Mouse (Mus musculus) forebrain, embryonic 11.5 days (tissue): Measurements from ENCODE around the gene Defb36. TPM values are rescaled to one million over a fixed set of nuclear protein-coding genes. Genes with fewer than 3 reads are reported as not detected.

Source experiments
- ATAC-seq: fragments of 200-750 bp; cut with Nextera tagmentation; replicated peaks from 2 replicates; pipeline ENCODE4 v1.8.0; 2017; ENCODE audit warnings: moderate TSS enrichment; ENCODE audit not compliant: low FRiP score
- DNase-seq: peaks from one replicate; pipeline ENCODE4 v3.0.0-alpha.2; 2017; ENCODE audit warnings: low spot score
- H3K27ac ChIP-seq: fragments of 300-500 bp; sonication (generic); 2 replicates; pipeline ENCODE4 v1.5.1; 2014; ENCODE audit warnings: low read depth, low read length
- H3K27me3 ChIP-seq: fragments of 300-500 bp; sonication (generic); 2 replicates; pipeline ENCODE4 v1.6.1; 2014; ENCODE audit warnings: mild to moderate bottlenecking, low read length, mixed read lengths; ENCODE audit not compliant: control insufficient read depth, insufficient read depth
- H3K36me3 ChIP-seq: fragments of 300-500 bp; sonication (generic); 2 replicates; pipeline ENCODE4 v1.6.1; 2014; ENCODE audit warnings: mild to moderate bottlenecking, low read length, moderate library complexity, mixed read lengths; ENCODE audit not compliant: control insufficient read depth, insufficient read depth
- H3K4me1 ChIP-seq: fragments of 300-500 bp; sonication (generic); replicated peaks from 2 replicates; pipeline ENCODE4 v1.6.1; 2014; ENCODE audit warnings: low read length, mixed read lengths; ENCODE audit not compliant: control insufficient read depth, insufficient read depth
- H3K4me2 ChIP-seq: fragments of 300-500 bp; sonication (generic); 2 replicates; pipeline ENCODE4 v1.6.1; 2014; ENCODE audit warnings: low read depth, mild to moderate bottlenecking, low read length, moderate library complexity, mixed read lengths; ENCODE audit not compliant: severe bottlenecking
- H3K4me3 ChIP-seq: fragments of 300-500 bp; sonication (generic); 2 replicates; pipeline ENCODE4 v1.5.1; 2014; ENCODE audit warnings: low read depth, low read length
- H3K9ac ChIP-seq: fragments of 300-500 bp; sonication (generic); 2 replicates; pipeline ENCODE4 v1.6.1; 2014; ENCODE audit warnings: low read length
- H3K9me3 ChIP-seq: fragments of 300-500 bp; sonication (generic); 2 replicates; pipeline ENCODE4 v1.6.1; 2016; ENCODE audit warnings: low read length, mixed read lengths; ENCODE audit not compliant: control insufficient read depth
- WGBS: fragments of 180-500 bp; shearing (Covaris S2); extraction: QIAGEN DNeasy Blood & Tissue Kit; methylation state at CpG from one replicate; pipeline ENCODE4 v1.1.7; 2014; 5-methylcytosine and 5-hydroxymethylcytosine counted together
- polyA plus RNA-seq: library from polyadenylated mRNA; unstranded; fragments of >200 nt; fragmentation: Nextera tagmentation; extraction: Ambion mirVana; gene quantifications from 2 replicates; pipeline ENCODE4 v1.2.1, GENCODE M21; 2014

Defb36 gene
- polyA plus RNA-seq, 1 experiment from 2014 or later = not detected

DNA sequence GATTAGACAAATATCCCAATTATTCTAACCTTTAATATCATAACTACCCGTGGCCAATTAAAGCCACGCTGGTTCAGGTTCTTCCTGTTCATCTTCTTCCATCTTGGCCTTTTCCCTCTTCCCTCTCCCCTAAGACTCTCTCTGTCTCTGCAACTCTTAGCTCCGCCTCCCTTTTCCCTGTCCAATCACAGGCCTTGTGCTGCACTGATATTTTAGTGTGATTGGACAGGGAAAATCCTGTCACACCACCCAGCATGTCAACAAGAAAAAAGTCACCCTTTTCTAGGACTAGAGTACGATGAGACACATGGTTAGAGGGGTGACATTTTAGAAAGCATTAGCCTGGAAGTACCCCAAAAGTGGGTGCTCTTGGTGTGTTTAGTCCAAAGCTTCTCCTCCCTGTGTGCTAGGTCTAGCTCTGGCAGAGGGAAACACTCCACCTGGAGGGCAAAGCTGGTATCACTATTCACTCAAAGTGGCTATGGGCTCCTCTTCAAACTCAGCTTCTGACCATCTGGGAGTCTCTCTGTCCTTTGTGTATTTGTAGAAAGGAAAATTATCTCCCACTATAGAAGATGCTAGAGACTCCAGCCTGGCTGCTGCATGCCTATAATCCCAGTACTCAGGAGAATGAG is 17.1 kb upstream of the Defb36 start:
- Histone ChIP-seq H3K4me1 (no peaks in the 10 kb centered on the region), H3K4me2 (no peak overlapping the region), H3K4me3 (no peak overlapping the region), H3K9ac (no peak overlapping the region), H3K9me3 (no peaks in the 10 kb centered on the region), H3K36me3 (no peaks in the 10 kb centered on the region), H3K27me3 (no peaks in the 10 kb centered on the region), H3K27ac (no peak overlapping the region)
- 78% methylated on average over 4 of the region's 4 CpGs for WGBS
- DNase-seq = no peak
- no peak for ATAC-seq

DNA sequence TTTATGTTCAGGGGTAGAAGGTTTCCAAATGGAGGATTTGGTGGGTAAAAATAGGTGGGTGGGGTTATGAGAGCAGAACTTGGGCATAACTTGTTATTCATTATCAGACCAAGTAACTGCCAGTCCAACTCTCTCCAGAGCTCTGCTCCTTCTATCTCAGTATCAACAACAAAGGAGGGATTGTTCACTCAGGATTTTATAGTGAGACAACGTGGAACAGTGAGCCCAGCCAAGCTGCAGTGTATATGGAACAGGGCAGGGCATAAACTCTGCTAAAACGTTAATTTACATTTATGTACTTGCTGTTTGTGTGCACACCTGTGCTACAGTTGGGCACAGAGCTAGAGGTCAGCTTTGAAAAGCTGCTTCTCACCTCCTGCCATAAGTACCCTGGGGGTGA is 15.7 kb upstream of the Defb36 start:
- Histone ChIP-seq H3K4me2 (no peak overlapping the region), H3K4me1 (no peaks in the 10 kb centered on the region), H3K9ac (no peak overlapping the region), H3K36me3 (no peaks in the 10 kb centered on the region), H3K27me3 (no peaks in the 10 kb centered on the region), H3K27ac (no peak overlapping the region), H3K9me3 (no peaks in the 10 kb centered on the region), H3K4me3 (no peak overlapping the region)
- DNase-seq (no peak), ATAC-seq (no peak)
- WGBS = 45% methylated on average over 2 of the region's 2 CpGs

DNA sequence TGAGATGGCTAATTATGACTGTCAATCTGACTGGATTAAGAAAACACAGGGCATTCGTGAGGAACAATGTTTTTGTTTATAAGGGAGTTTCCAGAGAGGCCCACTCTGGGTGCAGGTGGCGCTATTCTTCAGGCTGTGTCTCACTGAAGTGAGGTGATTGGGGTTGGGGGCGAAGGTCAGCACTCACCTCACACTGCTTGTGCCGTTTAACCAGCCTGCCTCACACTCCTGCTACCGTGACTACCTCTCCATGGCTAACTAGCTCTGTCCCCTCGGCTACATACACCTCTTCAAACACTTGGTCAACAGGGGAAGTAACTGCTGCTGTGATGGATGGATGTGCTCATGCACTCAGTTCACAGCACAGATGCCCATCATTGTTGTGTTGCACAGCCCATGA is 15.1 kb upstream of the Defb36 start:
- H3K4me2 ChIP-seq = no peak overlapping the region
- H3K9me3 ChIP-seq = no peaks in the 10 kb centered on the region
- H3K9ac ChIP-seq = no peak overlapping the region
- H3K27me3 ChIP-seq = no peaks in the 10 kb centered on the region
- no peak for DNase-seq
- 34% methylated on average over 6 of the region's 6 CpGs for WGBS
- no peak for ATAC-seq
- H3K36me3 ChIP-seq = no peaks in the 10 kb centered on the region
- no peak overlapping the region for H3K27ac ChIP-seq
- no peaks in the 10 kb centered on the region for H3K4me1 ChIP-seq
- H3K4me3 ChIP-seq = no peak overlapping the region

DNA sequence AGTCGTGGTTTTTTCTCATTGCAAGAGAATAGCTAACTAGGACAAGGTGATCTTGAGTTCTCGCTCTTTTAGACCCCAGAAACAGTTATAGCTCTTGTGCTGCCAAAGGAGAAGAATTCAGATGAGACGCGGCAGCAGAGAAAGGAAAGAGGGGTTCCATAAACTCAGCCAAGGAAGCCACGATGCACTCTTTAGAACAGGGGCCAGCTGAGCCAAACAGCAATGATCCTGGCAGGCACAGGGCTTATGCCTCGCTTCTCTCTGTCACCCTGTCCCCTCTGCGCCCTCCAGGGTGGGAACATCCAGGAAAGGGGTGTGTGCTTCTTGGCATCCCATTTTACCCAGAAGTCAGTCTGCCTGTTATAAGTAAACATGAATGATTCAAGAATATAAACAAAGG is 4.8 kb upstream of the Defb36 start, which contains the start of gene Defb45:
Defb45 (minus strand) TSS at position 101 of the 400 bp plus-strand sequence.
- Histone ChIP-seq H3K27ac (no peak within 1 kb of the TSS), H3K4me2 (no peak within 1 kb of the TSS), H3K27me3 (no peaks in the 10 kb centered on the region), H3K9me3 (no peaks in the 10 kb centered on the region), H3K4me3 (no peak within 1 kb of the TSS), H3K36me3 (no peaks in the 10 kb centered on the region), H3K4me1 (no peaks in the 10 kb centered on the region), H3K9ac (no peak within 1 kb of the TSS)
- ATAC-seq (no peak), DNase-seq (no peak)
- WGBS = 73% methylated on average over 7 of the region's 7 CpGs

DNA sequence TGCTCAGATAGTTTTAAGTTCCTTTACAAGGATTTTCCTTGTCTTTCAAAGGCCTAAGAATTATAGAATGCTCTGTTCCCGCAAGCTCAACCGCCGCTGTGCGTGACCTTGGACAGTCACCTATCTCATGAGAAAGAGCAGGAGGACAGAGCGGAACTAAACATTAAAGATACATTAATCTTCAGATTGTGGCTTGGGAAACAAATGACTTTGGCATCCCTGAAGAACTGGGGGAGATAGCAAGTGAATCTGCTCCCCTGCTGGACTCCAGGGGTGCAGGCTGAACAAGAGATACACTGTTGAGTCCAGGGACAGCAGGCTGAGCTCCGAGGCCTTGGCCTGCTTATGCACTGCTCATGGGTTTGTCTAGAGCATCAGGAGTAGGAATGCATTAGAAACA is 4.1 kb upstream of the Defb36 start:
- H3K36me3 ChIP-seq = no peaks in the 10 kb centered on the region
- 94% methylated on average over 6 of the region's 6 CpGs for WGBS
- H3K27ac ChIP-seq = no peak overlapping the region
- H3K4me3 ChIP-seq = no peak overlapping the region
- no peak overlapping the region for H3K9ac ChIP-seq
- ATAC-seq (no peak), DNase-seq (no peak)
- no peaks in the 10 kb centered on the region for H3K9me3 ChIP-seq
- no peak overlapping the region for H3K4me2 ChIP-seq
- H3K27me3 ChIP-seq = no peaks in the 10 kb centered on the region
- H3K4me1 ChIP-seq = no peaks in the 10 kb centered on the region

DNA sequence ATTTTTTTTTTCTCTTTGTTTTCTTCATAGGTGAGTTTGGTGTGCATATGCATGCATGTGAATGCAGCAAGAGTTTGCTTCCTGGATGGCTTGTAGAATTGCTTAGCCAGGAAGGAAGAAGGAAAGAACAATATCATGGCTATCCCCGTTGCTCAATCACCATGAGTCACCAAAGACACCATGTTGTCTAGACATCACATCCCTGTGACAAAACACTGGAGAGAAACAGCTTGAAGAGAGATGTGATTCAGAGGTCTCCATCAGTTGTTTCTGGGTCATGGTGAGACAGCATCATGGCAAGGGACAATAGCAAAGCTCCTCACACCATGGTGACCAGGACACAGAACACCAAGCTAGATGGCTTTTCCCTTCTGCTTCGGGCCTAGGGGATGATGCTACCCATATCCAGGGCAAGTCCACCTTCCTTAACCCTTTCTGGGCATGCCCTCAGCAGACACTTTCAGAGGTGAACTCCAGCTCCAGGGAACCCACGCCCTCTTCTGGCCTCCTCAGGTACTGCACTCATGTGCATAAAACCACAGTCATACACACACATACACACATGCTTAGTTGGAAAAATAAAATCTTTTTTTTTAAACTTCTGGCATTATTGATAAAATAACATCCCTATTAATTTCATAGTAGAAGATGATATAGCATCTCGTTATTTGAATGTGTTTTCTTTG is 2.7 kb upstream of the Defb36 start:
- ATAC-seq = no peak
- H3K9me3 ChIP-seq = no peaks in the 10 kb centered on the region
- no peak overlapping the region for H3K4me2 ChIP-seq
- no peak for DNase-seq
- no peaks in the 10 kb centered on the region for H3K4me1 ChIP-seq
- H3K36me3 ChIP-seq = no peaks in the 10 kb centered on the region
- H3K9ac ChIP-seq = no peak overlapping the region
- H3K27me3 ChIP-seq = no peaks in the 10 kb centered on the region
- H3K27ac ChIP-seq = no peak overlapping the region
- H3K4me3 ChIP-seq = no peak overlapping the region
- WGBS = 73% methylated on average over 4 of the region's 4 CpGs

DNA sequence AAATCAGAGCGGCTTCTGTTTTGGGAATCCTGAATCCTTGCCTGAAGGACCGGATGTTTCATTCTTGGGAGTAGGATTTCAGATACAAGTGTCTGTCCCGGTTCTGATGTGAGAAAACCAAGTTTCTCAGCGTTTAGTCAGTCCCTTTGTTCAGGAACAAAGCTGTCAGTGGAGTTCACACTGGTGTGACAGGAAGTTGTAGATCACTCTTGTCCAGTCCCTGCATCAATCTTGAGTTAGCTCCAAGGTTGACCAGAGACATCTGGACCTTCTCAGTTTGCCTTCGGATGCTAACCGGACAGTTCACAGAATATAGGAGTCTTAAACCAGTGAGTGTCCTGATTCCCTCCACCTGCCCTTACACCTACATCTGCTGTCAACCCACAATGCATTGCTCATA is 3.6 kb downstream of the Defb36 start:
- no peak for ATAC-seq

DNA sequence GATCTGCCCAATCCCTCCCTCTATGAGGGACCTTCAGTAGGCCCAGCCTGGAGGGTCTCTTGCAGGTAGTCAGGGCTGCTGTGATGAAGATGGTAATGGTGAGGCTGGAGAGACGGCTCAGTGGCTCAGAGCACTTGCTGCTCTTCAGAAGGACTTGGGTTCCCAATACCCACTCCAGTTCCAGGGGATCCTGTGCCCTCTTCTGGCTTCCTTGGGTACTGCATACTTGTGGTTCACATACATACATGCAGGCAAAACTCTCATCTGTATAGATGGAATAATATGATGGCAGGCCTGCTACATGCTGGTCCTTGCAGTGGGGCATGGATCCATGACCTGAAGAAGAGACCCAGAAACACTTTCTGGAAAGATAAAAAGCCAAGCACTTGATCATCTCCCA is 4.6 kb downstream of the Defb36 start:
- H3K27ac ChIP-seq = no peak overlapping the region
- no peaks in the 10 kb centered on the region for H3K9me3 ChIP-seq
- ATAC-seq (no peak), DNase-seq (no peak)
- H3K4me1 ChIP-seq = no peaks in the 10 kb centered on the region
- no peak overlapping the region for H3K9ac ChIP-seq
- no peaks in the 10 kb centered on the region for H3K36me3 ChIP-seq
- H3K27me3 ChIP-seq = no peaks in the 10 kb centered on the region
- no peak overlapping the region for H3K4me2 ChIP-seq
- WGBS = 96% methylated on average over 1 of the region's 1 CpGs
- no peak overlapping the region for H3K4me3 ChIP-seq

More for the DNA sequence above, 3.6 kb downstream of the Defb36 start:
- H3K27ac ChIP-seq = no peak overlapping the region
- no peaks in the 10 kb centered on the region for H3K27me3 ChIP-seq
- WGBS = 81% methylated on average over 6 of the region's 6 CpGs
- no peaks in the 10 kb centered on the region for H3K36me3 ChIP-seq
- H3K9ac ChIP-seq = no peak overlapping the region
- no peaks in the 10 kb centered on the region for H3K9me3 ChIP-seq
- no peak overlapping the region for H3K4me2 ChIP-seq
- H3K4me1 ChIP-seq = no peaks in the 10 kb centered on the region
- no peak overlapping the region for H3K4me3 ChIP-seq
- no peak for DNase-seq

DNA sequence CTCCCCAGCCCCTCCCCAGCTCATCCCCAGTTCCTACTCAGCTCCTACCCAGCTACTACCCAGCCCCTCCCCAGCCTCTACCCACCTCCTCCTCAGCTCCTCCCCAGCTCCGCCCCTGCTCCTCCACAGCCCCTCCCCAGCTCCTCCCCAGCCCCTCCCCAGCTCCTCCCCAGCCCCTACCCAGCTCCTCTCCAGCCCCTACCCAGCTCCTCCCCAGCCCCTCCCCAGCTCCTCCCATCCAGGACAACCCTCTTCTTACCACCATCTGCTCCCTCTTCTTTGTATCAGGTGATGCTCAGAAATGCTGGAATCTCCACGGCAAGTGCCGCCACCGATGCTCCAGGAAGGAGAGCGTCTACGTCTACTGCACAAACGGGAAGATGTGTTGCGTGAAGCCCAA is 8.1 kb downstream of the Defb36 start:
- 29% methylated on average over 8 of the region's 8 CpGs for WGBS
- H3K9ac ChIP-seq = no peak overlapping the region
- DNase-seq (peak; percentile 57), ATAC-seq (0 out of 2 replicates have a peak, but pooled peaks have one; percentile 27)
- no peak overlapping the region for H3K27ac ChIP-seq
- H3K9me3 ChIP-seq = no peaks in the 10 kb centered on the region
- H3K4me2 ChIP-seq = no peak overlapping the region
- no peaks in the 10 kb centered on the region for H3K36me3 ChIP-seq
- no peaks in the 10 kb centered on the region for H3K27me3 ChIP-seq
- no peak overlapping the region for H3K4me3 ChIP-seq
- H3K4me1 ChIP-seq = no peaks in the 10 kb centered on the region
